Mouse (Mus musculus): ENCODE results near the gene Dolk.
A peak's percentile ranks its signal among the peaks of the same experiment; 100 is the strongest.

Dolk gene

GRCm38 (mm10) chr2:30286192-30287026 is at the start of gene Dolk, which contains the start of gene Nup188:
Dolk (minus strand) TSS chr2:30286334.
Nup188 (plus strand) TSS chr2:30286397.
- peak; percentile 89 for DNase-seq (ENCODE audit: low read depth, low spot score)

- no peak for DNase-seq (ENCODE audit: low read depth, low spot score)
Observed at GRCm38 (mm10) chr2:30335324-30335723, 49.2 kb upstream of the Dolk start.

- no peak for DNase-seq (ENCODE audit: low read depth, low spot score)
Observed at GRCm38 (mm10) chr2:30328791-30329190, 42.7 kb upstream of the Dolk start.

GRCm38 (mm10) chr2:30327276-30327675 is 41.1 kb upstream of the Dolk start:
- DNase-seq (ENCODE audit: low read depth, low spot score): no peak

- DNase-seq (ENCODE audit: low read depth, low spot score): peak; percentile 29
Observed at GRCm38 (mm10) chr2:30325296-30325695, 39.2 kb upstream of the Dolk start.

- peak; percentile 89 for DNase-seq (ENCODE audit: low read depth, low spot score)
Observed at GRCm38 (mm10) chr2:30323111-30323510, 37.0 kb upstream of the Dolk start.

- peak; percentile 13 for DNase-seq (ENCODE audit: low read depth, low spot score)
Observed at GRCm38 (mm10) chr2:30319260-30319659, 33.1 kb upstream of the Dolk start.

- DNase-seq (ENCODE audit: low read depth, low spot score): no peak
Observed at GRCm38 (mm10) chr2:30316955-30317354, 30.8 kb upstream of the Dolk start.

GRCm38 (mm10) chr2:30316136-30316535 is 30.0 kb upstream of the Dolk start:
- peak; percentile 45 for DNase-seq (ENCODE audit: low read depth, low spot score)

GRCm38 (mm10) chr2:30311481-30311880 is 25.3 kb upstream of the Dolk start:
- DNase-seq (ENCODE audit: low read depth, low spot score): peak; percentile 54

- DNase-seq (ENCODE audit: low read depth, low spot score): no peak
Observed at GRCm38 (mm10) chr2:30309351-30309750, 23.2 kb upstream of the Dolk start.

- no peak for DNase-seq (ENCODE audit: low read depth, low spot score)
Observed at GRCm38 (mm10) chr2:30306087-30306486, 20.0 kb upstream of the Dolk start.

- no peak for DNase-seq (ENCODE audit: low read depth, low spot score)
Observed at GRCm38 (mm10) chr2:30299966-30300365, 13.8 kb upstream of the Dolk start.

GRCm38 (mm10) chr2:30299525-30299924 is 13.4 kb upstream of the Dolk start:
- DNase-seq (ENCODE audit: low read depth, low spot score): peak; percentile 40

- peak; percentile 68 for DNase-seq (ENCODE audit: low read depth, low spot score)
Observed at GRCm38 (mm10) chr2:30287027-30287373, 866 bp upstream of the Dolk start.

GRCm38 (mm10) chr2:30285416-30286181 is 535 bp downstream of the Dolk start:
- DNase-seq (ENCODE audit: low read depth, low spot score): no peak

- DNase-seq (ENCODE audit: low read depth, low spot score): no peak
Observed at GRCm38 (mm10) chr2:30285004-30285403, 1.1 kb downstream of the Dolk start.

- no peak for DNase-seq (ENCODE audit: low read depth, low spot score)
Observed at GRCm38 (mm10) chr2:30283193-30283592, 2.9 kb downstream of the Dolk start.

GRCm38 (mm10) chr2:30281651-30282050 is 4.5 kb downstream of the Dolk start:
- DNase-seq (ENCODE audit: low read depth, low spot score): no peak

GRCm38 (mm10) chr2:30280743-30281142 is 5.4 kb downstream of the Dolk start, which contains the start of gene Gm28038:
Gm28038 (plus strand) TSS chr2:30281043.
- DNase-seq (ENCODE audit: low read depth, low spot score): no peak

- peak; percentile 97 for DNase-seq (ENCODE audit: low read depth, low spot score)
Observed at GRCm38 (mm10) chr2:30270134-30270533, 16.0 kb downstream of the Dolk start.

- DNase-seq (ENCODE audit: low read depth, low spot score): no peak
Observed at GRCm38 (mm10) chr2:30269241-30269990, 16.7 kb downstream of the Dolk start.

Data from 3T3-L1 (cell line).